Mouse (Mus musculus): ENCODE data around the gene Pxn.

DNA sequence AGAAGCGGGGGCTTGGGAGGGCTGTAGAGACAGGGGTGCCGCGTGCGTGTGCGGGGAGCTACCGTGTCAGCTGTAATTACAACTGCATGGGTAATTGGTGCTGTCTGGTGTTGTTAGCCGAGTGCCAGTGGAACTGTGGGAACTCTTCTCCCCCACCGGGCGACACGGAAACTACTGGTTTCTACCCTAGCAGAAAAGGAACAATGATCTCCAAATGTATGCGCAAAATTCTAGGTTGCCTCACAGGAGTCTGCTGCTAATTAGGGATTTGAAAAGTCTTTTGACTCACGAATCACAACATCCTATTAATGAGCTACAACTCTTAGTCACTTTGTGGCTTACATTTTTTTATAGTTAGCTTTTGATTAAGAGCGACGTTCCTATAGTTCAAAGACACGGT lies 79.7 kb downstream of the Pxn start:
- TF ChIP-seq CTCF (IDR thresholded peaks at IDR 0.05; ENCODE audit: extremely low read depth, insufficient read depth, low read length) (no peak), POLR2A (IDR thresholded peaks at IDR 0.05; ENCODE audit: extremely low read depth, insufficient read depth, low read length) (no peak)

Measured in cortical plate, adult 2 months (tissue).